In the genomic region with DNA sequence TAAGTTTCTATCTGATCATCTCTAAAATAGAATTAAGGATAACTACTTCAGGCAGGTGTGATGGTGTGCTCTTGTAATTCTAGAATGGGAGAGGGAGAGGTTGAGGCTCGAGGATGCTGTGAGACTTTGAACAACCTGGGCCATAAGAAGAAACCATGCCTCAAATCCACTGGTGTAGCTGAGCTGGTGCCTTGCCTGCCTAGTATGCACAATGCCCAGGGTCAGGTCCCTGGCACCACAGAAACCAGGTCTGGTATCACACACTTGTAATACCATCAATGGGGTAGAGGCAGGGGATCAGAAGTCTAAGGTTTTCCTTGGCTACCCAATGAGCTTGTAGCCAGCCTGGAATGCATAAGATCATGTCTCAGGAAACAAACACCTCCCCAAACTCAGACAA, we compare ENCODE assay signal across 26 mouse cellular contexts. TPM values are rescaled to one million over a fixed set of nuclear protein-coding genes. Genes with fewer than 3 reads are reported as not detected.
"Had no signal": no experiment of that assay in that cellular context is flagged by ENCODE, and none has a peak within 500 bp of the region (broad histone marks: within the 10 kb centered on the region; RNA-seq: fewer than 3 reads in every experiment).

No protein-coding gene starts in this region.

- ATAC-seq: intestine, postnatal 0 days; liver, embryonic 12.5 days; midbrain, embryonic 13.5 days; midbrain, embryonic 16.5 days had no signal

- H3K9me3 ChIP-seq: liver, embryonic 12.5 days; liver, embryonic 15.5 days; lung, embryonic 15.5 days; megakaryocyte, embryonic 14.5 days; midbrain, embryonic 10.5 days; midbrain, embryonic 13.5 days; neural tube, embryonic 13.5 days had no signal

- H3K27ac ChIP-seq: liver, embryonic 12.5 days; liver, embryonic 15.5 days; lung, embryonic 15.5 days; midbrain, embryonic 10.5 days; midbrain, embryonic 13.5 days; neural tube, embryonic 13.5 days had no signal

- H3K9ac ChIP-seq: liver, embryonic 12.5 days; liver, embryonic 15.5 days; lung, embryonic 15.5 days; midbrain, embryonic 13.5 days; neural tube, embryonic 13.5 days had no signal

- DNase-seq: kidney, adult 8-10 months; liver; lung, adult 18-20 months; lung, postnatal 10 days; lung, postnatal 36 days; retina, postnatal 1 day; right cerebral cortex, postnatal 4 days; thymus, adult 2 months; thymus, postnatal 25 days had no signal

- H3K36me3 ChIP-seq: liver, embryonic 12.5 days; liver, embryonic 15.5 days; lung, embryonic 15.5 days; midbrain, embryonic 10.5 days; midbrain, embryonic 13.5 days; neural tube, embryonic 13.5 days had no signal

- H3K4me3 ChIP-seq: liver, embryonic 12.5 days; liver, embryonic 15.5 days; lung, embryonic 15.5 days; megakaryocyte, embryonic 14.5 days; midbrain, embryonic 10.5 days; midbrain, embryonic 13.5 days; myocyte; neural tube, embryonic 13.5 days had no signal

- H3K4me2 ChIP-seq: liver, embryonic 12.5 days; liver, embryonic 15.5 days; lung, embryonic 15.5 days; midbrain, embryonic 13.5 days; neural tube, embryonic 13.5 days had no signal

RNA-seq across cellular contexts. Expression of gene Gm20481, which starts 6.9 kb away (rescaled TPM):
- total RNA-seq: layer of hippocampus, adult 18-20 months; layer of hippocampus, postnatal 25 days; left cerebral cortex, postnatal 25 days; monocyte, adult 5-6 weeks had no signal
- polyA plus RNA-seq: intestine, embryonic 14.5 days; intestine, postnatal 0 days; kidney, embryonic 16.5 days; liver, embryonic 15.5 days; lung, embryonic 15.5 days; midbrain, embryonic 13.5 days; midbrain, embryonic 16.5 days; myocyte; neural tube, embryonic 13.5 days; stomach, embryonic 14.5 days; thymus, adult 2 months had no signal
